In the genomic region with DNA sequence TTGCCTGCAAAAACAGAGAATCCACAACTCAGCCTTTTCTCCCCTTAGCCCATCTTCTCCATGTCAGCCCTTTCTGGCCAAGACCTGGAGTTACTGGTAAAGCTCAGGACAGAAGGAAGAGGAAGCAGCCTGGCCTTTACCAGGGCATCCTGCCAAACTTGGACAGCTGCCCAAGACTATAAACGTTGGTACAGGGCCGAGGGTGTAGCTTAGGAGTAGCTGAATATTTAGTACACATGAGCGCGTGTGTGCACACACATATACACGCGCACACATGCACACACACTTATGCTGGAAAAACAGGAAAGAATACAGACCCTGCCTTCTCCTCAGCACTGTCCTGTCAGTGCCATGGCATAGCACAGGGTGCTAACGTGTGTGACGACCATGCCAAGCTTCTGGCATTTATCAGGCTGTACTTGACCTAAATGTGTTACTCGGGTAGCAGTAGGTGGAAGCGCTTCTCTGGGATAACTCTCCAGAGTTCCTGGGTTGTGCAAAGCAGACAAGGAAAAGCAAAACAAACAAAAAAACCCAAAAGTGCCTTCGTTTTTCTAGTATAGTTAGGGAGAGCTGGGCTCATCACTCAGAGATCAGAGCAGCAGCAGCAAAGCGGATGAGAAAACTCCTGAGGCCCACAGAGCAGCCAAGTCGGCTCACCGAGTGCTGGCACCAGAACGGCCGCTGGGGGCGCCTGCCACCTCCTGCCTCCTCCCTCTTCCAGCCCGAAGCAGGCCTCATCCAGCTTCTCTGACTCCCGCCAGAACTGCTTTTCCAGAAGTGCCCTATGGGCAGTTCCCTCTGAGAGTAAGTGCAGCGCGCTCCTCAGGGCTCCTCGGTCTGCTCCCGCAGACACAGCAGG, we compare ENCODE assay signal across 8 mouse cellular contexts. TPM values are rescaled to one million over a fixed set of nuclear protein-coding genes. Genes with fewer than 3 reads are reported as not detected.
A peak's percentile ranks its signal among the peaks of the same experiment; 100 is the strongest.
DNase-seq lines count a peak whose midpoint lies in the region; ATAC-seq and TF ChIP-seq lines count a peak whose summit lies in the region.

No protein-coding gene starts in this region.

- intact Hi-C loops in heart, adult 2 months (cut with DNase I): loop anchor here (2.0 kb wide), 1 partner anchor 59 kb away; no protein-coding TSS in a partner anchor

- peak; percentile 92 for DNase-seq in layer of hippocampus, adult 11-12 months (ENCODE audit: low spot score)
- no peak for DNase-seq in layer of hippocampus, adult 9-10 months (ENCODE audit: low spot score)
- DNase-seq in heart, adult 2 months: peak; percentile 93 to 96
- DNase-seq in kidney, adult 2 months: peak; percentile 95
- DNase-seq in midbrain, embryonic 14.5 days: peak; percentile 90
- DNase-seq in spleen, postnatal 10 days (ENCODE audit: low spot score in 2 of 2): peak; percentile 62 to 86

- 20% methylated on average over 23 of the region's 23 CpGs for WGBS in embryonic facial prominence, embryonic 13.5 days
- 18% methylated on average over 23 of the region's 23 CpGs for WGBS in heart, adult 2 months
- 9% methylated on average over 23 of the region's 23 CpGs for WGBS in kidney, adult 2 months
- WGBS in limb, embryonic 13.5 days: 17% methylated on average over 23 of the region's 23 CpGs
- 24% methylated on average over 23 of the region's 23 CpGs for WGBS in midbrain, embryonic 14.5 days

- peaks cover 89% of the 10 kb centered on the region for H3K4me1 ChIP-seq in embryonic facial prominence, embryonic 13.5 days
- peaks cover 45% of the 10 kb centered on the region for H3K4me1 ChIP-seq in heart, adult 2 months (ENCODE audit: control insufficient read depth, insufficient read depth, low read length)
- peaks cover 51% of the 10 kb centered on the region for H3K4me1 ChIP-seq in kidney, adult 2 months (ENCODE audit: control insufficient read depth, insufficient read depth, low read length)
- peaks cover 87% of the 10 kb centered on the region for H3K4me1 ChIP-seq in limb, embryonic 13.5 days
- H3K4me1 ChIP-seq in midbrain, embryonic 14.5 days (ENCODE audit: control insufficient read depth, insufficient read depth, low read length): peaks cover 33% of the 10 kb centered on the region

- ATAC-seq in embryonic facial prominence, embryonic 13.5 days (ENCODE audit: insufficient number of reproducible peaks, insufficient read depth, low FRiP score, low TSS enrichment, low read depth): no peak
- peak; percentile 4; the same call in 1 of the 2 replicates for ATAC-seq in limb, embryonic 13.5 days (ENCODE audit: low FRiP score, low read depth)
- 0 out of 2 replicates have a peak, but pooled peaks have one; percentile 9 for ATAC-seq in midbrain, embryonic 14.5 days (ENCODE audit: low FRiP score, low TSS enrichment)

- peak; percentile 98; the same call in 1 of the 2 replicates for TF ChIP-seq CTCF in heart, adult 2 months (IDR thresholded peaks at IDR 0.05)
- TF ChIP-seq CTCF in kidney, adult 2 months (conservative IDR thresholded peaks at IDR 0.05; ENCODE audit: insufficient read depth, insufficient read length, low read depth, low read length): peak; percentile 72

- no peak for TF ChIP-seq EP300 in heart, adult 2 months (IDR thresholded peaks at IDR 0.05; ENCODE audit: insufficient read depth, low read depth, low read length)

- peak overlapping the region; percentile 91 for H3K4me2 ChIP-seq in embryonic facial prominence, embryonic 13.5 days
- peak overlapping the region; percentile 95 for H3K4me2 ChIP-seq in limb, embryonic 13.5 days (replicated peaks)
- no peak overlapping the region for H3K4me2 ChIP-seq in midbrain, embryonic 14.5 days (ENCODE audit: low read length)

- H3K27ac ChIP-seq in embryonic facial prominence, embryonic 13.5 days: peak overlapping the region; percentile 93
- H3K27ac ChIP-seq in heart, adult 2 months: peak overlapping the region; percentile 82
- peak overlapping the region; percentile 79 for H3K27ac ChIP-seq in kidney, adult 2 months (ENCODE audit: insufficient read depth, low read depth, low read length)
- peak overlapping the region; percentile 97 for H3K27ac ChIP-seq in limb, embryonic 13.5 days
- H3K27ac ChIP-seq in midbrain, embryonic 14.5 days (replicated peaks; ENCODE audit: low read depth, low read length): peak overlapping the region; percentile 57; the same call in 1 of the 2 replicates

- H3K4me3 ChIP-seq in embryonic facial prominence, embryonic 13.5 days: peak overlapping the region; percentile 35
- peak overlapping the region; percentile 23; the same call in 1 of the 2 replicates for H3K4me3 ChIP-seq in heart, adult 2 months
- H3K4me3 ChIP-seq in kidney, adult 2 months (ENCODE audit: insufficient read depth, low read depth, low read length): no peak overlapping the region; the same call in 1 of the 2 replicates
- H3K4me3 ChIP-seq in limb, embryonic 13.5 days: peak overlapping the region; percentile 43
- no peak overlapping the region for H3K4me3 ChIP-seq in midbrain, embryonic 14.5 days (replicated peaks; ENCODE audit: low read depth, low read length)

- no peak for TF ChIP-seq POLR2A in heart, adult 2 months (IDR thresholded peaks at IDR 0.05; ENCODE audit: insufficient read depth, low read depth, low read length)
- no peak for TF ChIP-seq POLR2A in kidney, adult 2 months (IDR thresholded peaks at IDR 0.05; ENCODE audit: low read depth, low read length)

- H3K9ac ChIP-seq in embryonic facial prominence, embryonic 13.5 days: peak overlapping the region; percentile 58
- peak overlapping the region; percentile 58 for H3K9ac ChIP-seq in heart, adult 2 months (ENCODE audit: low read depth, low read length)
- H3K9ac ChIP-seq in limb, embryonic 13.5 days: peak overlapping the region; percentile 57
- peak overlapping the region; percentile 12; the same call in 1 of the 2 replicates for H3K9ac ChIP-seq in midbrain, embryonic 14.5 days (replicated peaks; ENCODE audit: low read length)

- H3K36me3 ChIP-seq in embryonic facial prominence, embryonic 13.5 days: no peaks in the 10 kb centered on the region
- H3K36me3 ChIP-seq in heart, adult 2 months (ENCODE audit: control insufficient read depth, insufficient read depth, low read length): peaks cover 9% of the 10 kb centered on the region
- H3K36me3 ChIP-seq in kidney, adult 2 months (ENCODE audit: control insufficient read depth, insufficient read depth, low read length): no peaks in the 10 kb centered on the region
- H3K36me3 ChIP-seq in limb, embryonic 13.5 days: no peaks in the 10 kb centered on the region
- H3K36me3 ChIP-seq in midbrain, embryonic 14.5 days (ENCODE audit: control insufficient read depth, insufficient read depth, low read length): no peaks in the 10 kb centered on the region

- H3K9me3 ChIP-seq in embryonic facial prominence, embryonic 13.5 days: no peaks in the 10 kb centered on the region
- H3K9me3 ChIP-seq in limb, embryonic 13.5 days: no peaks in the 10 kb centered on the region
- no peaks in the 10 kb centered on the region for H3K9me3 ChIP-seq in midbrain, embryonic 14.5 days (ENCODE audit: control insufficient read depth, low read length)

- no peaks in the 10 kb centered on the region for H3K79me2 ChIP-seq in heart, adult 2 months (replicated peaks; ENCODE audit: control insufficient read depth, insufficient read depth, low read length)

- H3K27me3 ChIP-seq in embryonic facial prominence, embryonic 13.5 days: no peaks in the 10 kb centered on the region
- no peaks in the 10 kb centered on the region for H3K27me3 ChIP-seq in heart, adult 2 months (ENCODE audit: control insufficient read depth, insufficient read depth, low read length)
- no peaks in the 10 kb centered on the region for H3K27me3 ChIP-seq in kidney, adult 2 months (replicated peaks; ENCODE audit: control insufficient read depth, insufficient read depth, low read length)
- H3K27me3 ChIP-seq in limb, embryonic 13.5 days: no peaks in the 10 kb centered on the region
- H3K27me3 ChIP-seq in midbrain, embryonic 14.5 days (ENCODE audit: control insufficient read depth, insufficient read depth, low read length): peaks cover 9% of the 10 kb centered on the region; the same call in 1 of the 2 replicates

RNA-seq across cellular contexts. Expression of a gene that starts 4.0 kb away (rescaled TPM):
- polyA plus RNA-seq in embryonic facial prominence, embryonic 13.5 days (2015; fragmentation: Nextera tagmentation; extraction: Ambion mirVana): 4.1 and 4.3 TPM in 2 replicates
- total RNA-seq in heart, adult 2 months (2021): 1 to 10 TPM; 5.5 to 7.0 TPM
- polyA plus RNA-seq in heart, adult 2 months (2012; rRNA removed): 2.9 and 5.7 TPM in 2 replicates
- polyA plus RNA-seq in kidney, adult 2 months (2012; rRNA removed): 9.1 and 10.5 TPM in 2 replicates
- 6.8 and 7.3 TPM in 2 replicates for polyA plus RNA-seq in limb, embryonic 13.5 days (2015; fragmentation: Nextera tagmentation; extraction: Ambion mirVana)
- polyA plus RNA-seq in midbrain, embryonic 14.5 days (2014; fragmentation: Nextera tagmentation; extraction: Ambion mirVana): 1.9 and 2.8 TPM in 2 replicates

RNA-seq across cellular contexts. Expression of a gene that starts 52.5 kb away (rescaled TPM):
- polyA plus RNA-seq in embryonic facial prominence, embryonic 13.5 days (2015; fragmentation: Nextera tagmentation; extraction: Ambion mirVana): 78.0 and 79.2 TPM in 2 replicates
- 1 to 10 TPM in 1 of 2 experiments, under 1 TPM in 1; 0.65 to 1.8 TPM for total RNA-seq in heart, adult 2 months (2021)
- polyA plus RNA-seq in heart, adult 2 months (2012; rRNA removed): 0.25 and 1.1 TPM in 2 replicates
- 0.68 and 0.72 TPM in 2 replicates for polyA plus RNA-seq in kidney, adult 2 months (2012; rRNA removed)
- polyA plus RNA-seq in limb, embryonic 13.5 days (2015; fragmentation: Nextera tagmentation; extraction: Ambion mirVana): 85.6 and 89.9 TPM in 2 replicates
- 8.4 and 19.7 TPM in 2 replicates for polyA plus RNA-seq in midbrain, embryonic 14.5 days (2014; fragmentation: Nextera tagmentation; extraction: Ambion mirVana)

Comparison
In these comparisons a context has a peak if more than half of its experiments do, and no peak if none do; other contexts are left out.
1. H3K4me3 ChIP-seq: peak in embryonic facial prominence, embryonic 13.5 days (single experiment), heart, adult 2 months (single experiment) and limb, embryonic 13.5 days (single experiment); none in kidney, adult 2 months (single experiment) and midbrain, embryonic 14.5 days (single experiment).
2. Peak in every context shown above with its lines, with median percentiles within 50 percentile points of each other: H3K27ac ChIP-seq and H3K9ac ChIP-seq.